Mouse (Mus musculus): ENCODE results near the gene Nacc1. TPM values are rescaled to one million over a fixed set of nuclear protein-coding genes. Genes with fewer than 3 reads are reported as not detected.

The Nacc1 gene
- polyA plus RNA-seq, 1 experiment from 2014 or later: 16.1 TPM

DNA sequence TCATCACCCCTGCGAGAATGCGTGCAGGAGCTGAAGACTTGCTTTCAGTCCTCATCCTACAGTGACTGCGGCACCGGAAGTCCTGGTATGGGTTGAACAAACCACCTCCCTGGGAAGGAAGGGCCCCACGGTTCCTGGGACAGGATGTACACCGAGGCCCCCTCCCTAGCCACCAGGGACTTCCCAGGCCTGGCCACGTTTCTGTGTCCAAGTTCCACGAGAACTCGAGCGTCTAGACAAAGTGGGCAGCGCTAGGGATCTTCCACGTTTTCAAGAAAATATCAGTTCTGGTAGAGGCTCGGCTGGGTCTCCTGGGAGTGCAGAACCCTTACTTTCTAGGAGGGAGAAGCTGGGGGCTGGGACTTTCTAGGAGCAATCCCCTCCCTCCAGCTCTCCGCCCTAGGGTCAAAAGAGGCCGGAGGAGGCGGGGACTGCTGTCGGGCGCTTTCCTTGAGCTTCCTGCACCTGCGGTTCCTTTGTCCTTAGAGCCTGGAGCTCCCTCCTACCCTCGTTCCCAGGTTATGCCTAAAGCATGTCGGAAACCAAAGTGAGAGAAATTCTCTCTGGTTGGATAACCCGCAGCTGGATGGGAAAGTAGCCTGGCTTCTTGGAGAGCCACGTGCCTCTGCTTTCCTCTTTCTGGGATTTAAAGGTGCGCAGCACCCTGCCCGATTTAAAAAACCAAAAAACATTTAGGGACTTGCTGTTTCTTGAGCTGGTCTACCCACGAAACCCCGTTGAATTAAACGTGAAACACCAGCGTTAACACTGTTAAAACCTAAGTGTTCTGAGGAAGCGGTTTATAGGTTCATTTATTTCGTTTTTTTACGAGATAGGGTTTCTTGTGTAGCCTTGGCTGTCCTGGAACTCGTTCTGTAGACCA lies 27.5 kb downstream of the Nacc1 start:
- H3K36me3 ChIP-seq (ENCODE audit: poor library complexity, severe bottlenecking): no peaks in the 10 kb centered on the region
- H3K9me3 ChIP-seq (replicated peaks): no peaks in the 10 kb centered on the region
- no peaks in the 10 kb centered on the region for H3K27me3 ChIP-seq
- WGBS: 2% methylated on average over 33 of the region's 33 CpGs
- ATAC-seq: no peak
- peak overlapping the region; percentile 79 for H3K4me3 ChIP-seq
- H3K4me2 ChIP-seq: peak overlapping the region; percentile 92
- H3K9ac ChIP-seq: peak overlapping the region; percentile 90
- peaks cover 56% of the 10 kb centered on the region for H3K4me1 ChIP-seq
- H3K27ac ChIP-seq: peak overlapping the region; percentile 48

DNA sequence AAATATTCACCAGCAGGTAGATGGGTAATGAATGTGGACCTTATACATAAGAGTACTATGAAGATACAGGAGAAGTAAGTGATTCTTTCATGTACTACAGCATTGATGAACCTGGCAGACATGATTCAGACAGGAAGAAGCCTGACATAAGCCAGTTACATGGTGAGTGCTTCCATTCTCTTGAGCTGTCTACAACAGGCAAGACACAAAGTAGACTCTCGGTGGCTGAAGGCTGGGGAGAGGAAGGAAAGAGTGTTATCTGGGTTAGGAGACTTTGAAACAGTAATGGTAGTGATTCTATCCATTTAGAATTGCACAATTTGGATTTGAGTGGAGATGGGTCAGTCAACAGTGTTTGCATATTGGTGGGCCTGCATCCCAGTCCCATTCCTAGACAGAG lies 28.7 kb downstream of the Nacc1 start:
- Histone ChIP-seq H3K4me1 (peaks cover 62% of the 10 kb centered on the region), H3K27ac (no peak overlapping the region), H3K36me3 (ENCODE audit: poor library complexity, severe bottlenecking) (no peaks in the 10 kb centered on the region), H3K4me2 (no peak overlapping the region), H3K4me3 (no peak overlapping the region), H3K27me3 (no peaks in the 10 kb centered on the region), H3K9ac (no peak overlapping the region), H3K9me3 (replicated peaks) (no peaks in the 10 kb centered on the region)
- WGBS: 59% methylated on average over 1 of the region's 1 CpGs
- ATAC-seq: no peak

DNA sequence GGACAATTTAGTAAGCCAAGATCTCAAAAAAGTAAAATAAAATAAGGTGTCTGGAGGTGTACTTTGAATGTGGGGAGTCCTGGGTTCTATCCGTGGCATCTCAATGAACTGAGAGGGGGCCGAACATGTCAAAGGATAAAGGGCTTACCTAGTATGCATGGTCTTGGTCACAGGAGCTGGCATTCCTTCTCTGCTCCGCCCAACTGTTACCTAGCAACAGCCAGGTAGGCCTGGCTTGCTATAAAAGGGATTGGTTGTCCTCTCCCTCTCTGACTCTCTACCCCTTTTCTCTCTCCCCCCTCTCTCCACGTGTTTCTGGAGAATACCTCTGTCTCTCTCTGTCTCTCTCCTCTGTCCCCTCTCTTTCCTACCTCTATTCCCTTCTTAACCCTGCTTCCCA lies 30.0 kb downstream of the Nacc1 start:
- H3K4me3 ChIP-seq: no peak overlapping the region
- no peak for ATAC-seq
- H3K4me2 ChIP-seq: no peak overlapping the region
- no peak overlapping the region for H3K9ac ChIP-seq
- no peaks in the 10 kb centered on the region for H3K27me3 ChIP-seq
- 43% methylated on average over 4 of the region's 4 CpGs for WGBS
- H3K9me3 ChIP-seq (replicated peaks): no peaks in the 10 kb centered on the region
- H3K36me3 ChIP-seq (ENCODE audit: poor library complexity, severe bottlenecking): no peaks in the 10 kb centered on the region
- peaks cover 54% of the 10 kb centered on the region for H3K4me1 ChIP-seq
- H3K27ac ChIP-seq: no peak overlapping the region

DNA sequence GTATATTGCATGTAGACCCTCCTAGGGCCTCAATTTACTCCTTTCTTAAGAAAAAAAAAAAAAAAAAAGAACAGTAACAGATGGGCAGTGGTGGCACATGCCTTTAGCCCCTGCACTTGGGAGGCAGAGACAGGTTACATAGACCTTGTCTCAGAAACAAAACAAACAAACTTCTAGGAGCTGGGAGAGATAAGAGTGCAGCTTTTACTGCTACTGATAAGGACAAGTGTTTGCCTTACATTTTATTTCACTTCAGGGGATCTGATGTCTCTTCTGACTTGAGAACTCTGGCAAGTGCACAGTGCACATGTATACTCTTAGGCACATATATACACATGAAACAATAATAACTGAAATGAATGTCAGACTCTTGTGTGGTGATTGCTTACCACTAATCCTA lies 30.5 kb downstream of the Nacc1 start:
- no peak for ATAC-seq
- Histone ChIP-seq H3K27ac (peak overlapping the region; percentile 74; the same call in 1 of the 2 replicates), H3K4me1 (peaks cover 51% of the 10 kb centered on the region), H3K9me3 (replicated peaks) (no peaks in the 10 kb centered on the region), H3K4me3 (no peak overlapping the region), H3K36me3 (ENCODE audit: poor library complexity, severe bottlenecking) (no peaks in the 10 kb centered on the region), H3K9ac (peak overlapping the region; percentile 51; the same call in 1 of the 2 replicates), H3K27me3 (no peaks in the 10 kb centered on the region), H3K4me2 (peak overlapping the region; percentile 60)

DNA sequence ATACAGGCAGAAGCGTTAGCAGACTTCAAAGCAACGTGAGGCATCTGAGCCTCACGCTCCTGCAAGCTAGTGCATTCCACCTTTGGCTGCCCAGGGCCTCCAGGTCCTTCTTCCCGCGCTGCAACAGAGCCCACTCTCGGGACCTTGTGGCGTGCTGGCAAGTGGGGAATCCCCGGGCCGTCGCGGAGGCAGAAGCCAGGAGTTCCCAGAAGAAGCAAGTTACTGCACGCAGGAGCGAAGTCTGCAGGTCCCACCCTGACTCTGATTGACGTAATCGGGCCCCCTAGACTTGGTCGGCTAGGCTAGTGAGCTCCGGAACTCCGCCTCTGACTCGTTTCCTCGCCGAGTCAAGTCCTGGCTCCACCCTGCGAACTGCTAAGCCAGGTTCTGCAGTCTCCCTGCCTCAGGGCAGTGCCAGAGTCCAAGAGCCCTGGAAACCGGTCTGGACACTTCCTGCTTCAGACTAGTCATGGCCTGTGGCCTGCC lies 31.0 kb downstream of the Nacc1 start:
- Histone ChIP-seq H3K4me3 (peak overlapping the region; percentile 22), H3K9ac (peak overlapping the region; percentile 51), H3K4me2 (peak overlapping the region; percentile 60), H3K9me3 (replicated peaks) (no peaks in the 10 kb centered on the region), H3K27ac (peak overlapping the region; percentile 74), H3K27me3 (no peaks in the 10 kb centered on the region), H3K4me1 (peaks cover 47% of the 10 kb centered on the region), H3K36me3 (ENCODE audit: poor library complexity, severe bottlenecking) (no peaks in the 10 kb centered on the region)
- ATAC-seq: no peak
- 3% methylated on average over 23 of the region's 23 CpGs for WGBS

DNA sequence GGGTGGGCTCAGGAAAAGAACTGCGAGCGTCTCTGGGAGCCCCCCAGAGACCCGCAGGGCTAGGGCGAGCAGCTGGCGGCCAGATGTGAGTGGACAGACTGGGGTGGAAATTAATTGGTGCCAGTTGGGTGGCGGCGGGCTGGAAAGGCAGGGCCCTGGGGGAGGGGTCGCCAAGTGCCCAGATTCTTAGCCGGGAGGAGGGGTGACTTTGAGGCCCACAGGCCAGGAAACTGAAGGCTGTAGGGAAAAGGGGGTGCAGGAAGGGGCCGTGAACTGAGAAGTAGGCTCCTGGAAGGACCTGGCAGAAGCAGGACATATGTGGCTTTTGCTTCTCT lies 31.5 kb downstream of the Nacc1 start:
- H3K4me2 ChIP-seq: peak overlapping the region; percentile 60
- H3K9me3 ChIP-seq (replicated peaks): no peaks in the 10 kb centered on the region
- 2% methylated on average over 10 of the region's 10 CpGs for WGBS
- no peaks in the 10 kb centered on the region for H3K36me3 ChIP-seq (ENCODE audit: poor library complexity, severe bottlenecking)
- H3K4me1 ChIP-seq: peaks cover 42% of the 10 kb centered on the region
- H3K27ac ChIP-seq: peak overlapping the region; percentile 74
- peak overlapping the region; percentile 49 for H3K9ac ChIP-seq
- peak overlapping the region; percentile 22 for H3K4me3 ChIP-seq
- ATAC-seq: peak; percentile 5; the same call in 1 of the 2 replicates
- H3K27me3 ChIP-seq: no peaks in the 10 kb centered on the region

DNA sequence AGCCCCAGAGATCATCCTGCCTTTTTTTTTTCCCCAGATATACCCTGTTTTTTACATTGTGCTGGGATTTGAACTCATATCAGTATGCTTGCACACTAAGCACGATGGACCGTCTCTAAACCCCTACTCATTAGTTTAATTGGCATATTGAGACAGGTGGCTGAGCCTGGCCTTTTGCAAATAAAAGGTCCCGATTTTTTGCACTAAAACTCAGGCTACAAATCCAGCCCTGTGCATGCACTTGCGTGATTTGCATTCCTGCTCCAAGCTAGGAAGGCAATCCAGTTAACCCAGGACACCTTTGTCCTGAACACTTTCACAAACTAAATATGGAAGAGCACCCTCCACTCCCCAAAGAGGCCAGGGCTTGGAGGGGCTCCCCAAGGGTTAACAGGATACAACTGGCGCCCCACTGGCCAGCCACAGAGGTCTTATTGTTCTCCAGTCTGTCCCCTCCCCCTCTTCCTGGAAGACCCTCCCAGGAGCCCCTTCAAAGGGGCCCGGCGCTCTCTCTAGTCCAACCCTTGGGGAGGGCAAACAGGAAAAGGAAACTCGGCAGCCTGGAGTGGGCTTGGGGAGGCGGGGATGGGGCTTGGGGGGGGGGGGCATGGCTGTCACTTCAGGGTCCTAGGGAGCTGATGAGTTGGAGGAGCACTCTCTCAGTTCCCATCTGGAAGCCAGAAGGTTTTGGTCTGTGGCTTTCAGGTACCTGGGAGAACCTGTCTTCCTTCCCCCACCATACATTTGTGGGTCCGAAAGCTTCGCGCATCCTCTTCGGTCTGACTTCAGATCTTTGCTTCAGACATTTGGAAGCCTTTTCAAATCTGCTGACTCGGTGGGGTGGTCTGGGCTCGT lies 32.1 kb downstream of the Nacc1 start:
- under 1% methylated on average over 14 of the region's 15 CpGs for WGBS
- no peaks in the 10 kb centered on the region for H3K9me3 ChIP-seq (replicated peaks)
- peak; percentile 69 for ATAC-seq
- H3K36me3 ChIP-seq (ENCODE audit: poor library complexity, severe bottlenecking): no peaks in the 10 kb centered on the region
- no peaks in the 10 kb centered on the region for H3K27me3 ChIP-seq
- peak overlapping the region; percentile 22 for H3K4me3 ChIP-seq
- H3K27ac ChIP-seq: peak overlapping the region; percentile 74
- H3K4me1 ChIP-seq: peaks cover 36% of the 10 kb centered on the region
- H3K4me2 ChIP-seq: peak overlapping the region; percentile 60
- peak overlapping the region; percentile 49 for H3K9ac ChIP-seq

DNA sequence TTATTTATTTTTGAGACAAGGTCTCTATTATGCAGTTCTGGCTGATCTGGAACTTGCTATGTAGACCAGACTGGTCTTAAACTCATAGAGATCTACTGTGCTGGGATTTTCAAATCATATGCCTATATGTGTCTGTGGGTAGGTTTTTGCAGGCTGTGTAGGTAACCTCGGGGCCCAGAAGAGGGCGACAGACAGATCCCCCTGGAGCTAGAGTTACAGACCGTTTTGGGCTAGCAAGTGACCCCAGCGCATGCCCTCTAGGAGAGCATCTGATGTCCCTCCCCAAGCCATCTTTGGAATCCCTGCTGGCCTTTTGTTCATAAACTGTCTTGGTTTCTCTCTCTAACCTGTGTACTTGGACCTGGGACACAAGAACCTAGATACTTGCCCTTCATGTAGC lies 33.1 kb downstream of the Nacc1 start:
- WGBS: 48% methylated on average over 4 of the region's 4 CpGs
- no peaks in the 10 kb centered on the region for H3K27me3 ChIP-seq
- H3K4me2 ChIP-seq: no peak overlapping the region
- no peak overlapping the region for H3K4me3 ChIP-seq
- H3K9ac ChIP-seq: no peak overlapping the region
- no peak overlapping the region; the same call in 1 of the 2 replicates for H3K27ac ChIP-seq
- H3K36me3 ChIP-seq (ENCODE audit: poor library complexity, severe bottlenecking): no peaks in the 10 kb centered on the region
- H3K9me3 ChIP-seq (replicated peaks): no peaks in the 10 kb centered on the region
- peaks cover 27% of the 10 kb centered on the region for H3K4me1 ChIP-seq
- ATAC-seq: no peak

DNA sequence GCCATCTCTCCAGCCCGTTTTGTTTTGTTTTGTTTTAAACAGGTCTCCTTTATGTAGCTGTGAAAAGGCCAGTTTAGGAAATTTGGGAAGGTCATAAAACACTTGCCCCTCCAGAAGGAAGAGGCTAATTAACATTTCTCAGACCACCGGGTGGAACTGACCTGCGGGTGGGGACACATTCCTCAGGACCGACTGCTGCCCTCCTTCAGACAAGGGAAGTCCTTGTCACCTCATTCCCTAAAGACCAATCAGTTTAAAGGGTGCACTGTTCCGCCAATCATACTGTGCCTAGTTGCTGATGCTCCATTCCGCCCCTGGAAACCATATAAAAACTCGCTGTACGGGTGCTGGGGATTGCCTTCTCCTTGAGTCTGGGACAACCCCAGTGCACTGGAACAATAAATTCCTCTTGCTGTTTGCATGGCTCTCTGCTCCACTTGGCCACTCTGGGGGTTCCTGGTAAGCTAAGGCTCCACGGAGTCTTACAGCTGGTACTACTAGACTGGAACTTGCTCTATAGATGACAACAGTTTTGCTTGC lies 34.5 kb downstream of the Nacc1 start:
- H3K9ac ChIP-seq: no peak overlapping the region
- H3K27ac ChIP-seq: peak overlapping the region; percentile 36; the same call in 1 of the 2 replicates
- no peak overlapping the region for H3K4me3 ChIP-seq
- H3K27me3 ChIP-seq: no peaks in the 10 kb centered on the region
- no peaks in the 10 kb centered on the region for H3K36me3 ChIP-seq (ENCODE audit: poor library complexity, severe bottlenecking)
- no peak for ATAC-seq
- 73% methylated on average over 9 of the region's 9 CpGs for WGBS
- peaks cover 26% of the 10 kb centered on the region for H3K4me1 ChIP-seq
- no peaks in the 10 kb centered on the region for H3K9me3 ChIP-seq (replicated peaks)
- H3K4me2 ChIP-seq: no peak overlapping the region

DNA sequence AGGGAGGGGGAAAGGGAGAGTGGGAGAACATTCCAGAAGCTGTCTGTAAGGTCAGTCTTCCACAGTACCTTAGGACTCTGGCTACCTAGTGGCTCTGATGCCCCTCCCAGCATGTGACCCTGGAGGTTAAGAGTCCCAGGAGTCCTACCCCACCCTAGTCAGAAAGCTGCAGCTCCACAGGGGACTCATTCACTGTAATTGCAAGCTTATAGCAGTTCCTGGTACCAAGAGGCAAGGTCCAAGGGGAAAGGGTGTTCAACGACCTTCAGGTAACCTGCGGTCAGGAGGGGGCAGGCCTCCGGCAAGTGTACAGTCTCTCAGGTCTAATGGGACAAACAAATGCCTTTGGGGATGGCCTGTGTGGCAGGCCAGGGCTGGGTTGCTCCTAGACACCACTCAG lies 37.4 kb downstream of the Nacc1 start:
- no peak overlapping the region for H3K9ac ChIP-seq
- 58% methylated on average over 3 of the region's 3 CpGs for WGBS
- H3K4me3 ChIP-seq: no peak overlapping the region
- no peaks in the 10 kb centered on the region for H3K36me3 ChIP-seq (ENCODE audit: poor library complexity, severe bottlenecking)
- no peak overlapping the region for H3K4me2 ChIP-seq
- peaks cover 15% of the 10 kb centered on the region for H3K4me1 ChIP-seq
- H3K27me3 ChIP-seq: no peaks in the 10 kb centered on the region
- no peaks in the 10 kb centered on the region for H3K9me3 ChIP-seq (replicated peaks)
- no peak overlapping the region for H3K27ac ChIP-seq
- ATAC-seq: no peak

DNA sequence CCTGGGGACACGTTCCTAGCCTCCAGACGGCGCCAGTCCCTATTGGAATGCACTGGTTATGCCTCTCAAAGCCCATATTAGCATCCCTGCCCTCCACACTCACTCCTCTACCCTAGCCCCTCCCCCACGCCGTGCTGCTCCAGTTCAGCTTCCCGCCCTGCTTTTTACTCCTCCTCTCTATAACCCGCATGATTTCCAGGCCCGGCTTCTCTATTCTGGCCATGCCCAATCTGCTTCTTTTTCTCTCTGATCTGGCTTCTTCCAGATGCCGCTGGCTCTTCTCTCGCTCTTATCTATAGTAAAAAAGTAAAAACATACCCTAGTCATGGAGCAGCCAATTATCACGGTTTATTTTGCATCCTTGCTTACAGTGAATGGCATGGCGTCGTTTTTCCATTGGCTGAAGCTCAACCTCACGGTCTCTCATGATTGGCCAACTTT lies 40.2 kb downstream of the Nacc1 start:
- H3K4me3 ChIP-seq: peak overlapping the region; percentile 33
- peak overlapping the region; percentile 38 for H3K27ac ChIP-seq
- WGBS: 2% methylated on average over 14 of the region's 14 CpGs
- ATAC-seq: peak; percentile 79
- no peaks in the 10 kb centered on the region for H3K36me3 ChIP-seq (ENCODE audit: poor library complexity, severe bottlenecking)
- peak overlapping the region; percentile 41; the same call in 1 of the 2 replicates for H3K9ac ChIP-seq
- no peaks in the 10 kb centered on the region for H3K9me3 ChIP-seq (replicated peaks)
- peak overlapping the region; percentile 58 for H3K4me2 ChIP-seq
- H3K4me1 ChIP-seq: peaks cover 9% of the 10 kb centered on the region
- no peaks in the 10 kb centered on the region for H3K27me3 ChIP-seq

DNA sequence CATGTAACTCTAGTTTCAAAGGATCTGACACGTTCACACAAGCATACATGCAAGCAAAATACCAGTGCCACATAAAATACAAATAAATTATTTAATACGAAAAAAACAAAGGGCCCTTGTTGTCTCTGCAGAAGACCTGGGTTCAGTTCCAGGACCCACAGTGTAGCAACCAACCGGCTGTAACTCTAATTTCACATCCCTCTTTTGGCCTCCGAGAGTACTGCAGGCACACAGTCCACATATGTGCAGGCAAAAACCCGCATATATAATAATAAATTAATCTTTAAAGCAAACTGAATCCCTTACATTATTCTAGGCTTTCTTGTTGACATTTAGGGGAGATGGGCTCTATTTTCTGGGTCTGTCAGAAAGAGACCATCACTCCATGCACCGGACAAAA lies 40.9 kb downstream of the Nacc1 start:
- ATAC-seq: no peak
- H3K27me3 ChIP-seq: no peaks in the 10 kb centered on the region
- no peak overlapping the region for H3K9ac ChIP-seq
- 0 out of 2 replicates have a peak overlapping the region, but pooled peaks have one; percentile 33 for H3K4me3 ChIP-seq
- H3K4me2 ChIP-seq: peak overlapping the region; percentile 58
- peaks cover 9% of the 10 kb centered on the region for H3K4me1 ChIP-seq
- no peaks in the 10 kb centered on the region for H3K36me3 ChIP-seq (ENCODE audit: poor library complexity, severe bottlenecking)
- 51% methylated on average over 6 of the region's 6 CpGs for WGBS
- no peaks in the 10 kb centered on the region for H3K9me3 ChIP-seq (replicated peaks)
- peak overlapping the region; percentile 38 for H3K27ac ChIP-seq

All from forebrain, embryonic 13.5 days (tissue).